Mouse (Mus musculus) MEL (cell line): ENCODE measurements around the gene Gfral. TPM values are rescaled to one million over a fixed set of nuclear protein-coding genes. Genes with fewer than 3 reads are reported as not detected.
"Not testable (repeated sequence)": the region's sequence is repeated elsewhere in the genome, so short reads cannot be mapped to it uniquely, and the experiment has no call there.

Experiments used
- DNase-seq: peaks from one replicate; pipeline ENCODE4 v3.0.0; 2011; ENCODE audit warnings: low read depth, low spot score
- H3K27ac ChIP-seq: 2 replicates; pipeline ENCODE4 v1.5.1; 2012; ENCODE audit warnings: low read depth, mild to moderate bottlenecking, control low read depth, low read length, moderate library complexity; ENCODE audit not compliant: control insufficient read depth
- H3K27me3 ChIP-seq, 2 experiments: fragments of 150-350 bp in 1 of 2; sonication (generic) in 1 of 2; 2 replicates each; pipeline ENCODE4 v1.6.1; 2012; ENCODE audit warnings: low read length in 2 of 2, mild to moderate bottlenecking in 2 of 2, improper control_type of control experiment in 1 of 2, moderate library complexity in 1 of 2; ENCODE audit not compliant: insufficient read depth in 2 of 2, control insufficient read depth in 1 of 2
- H3K36me3 ChIP-seq, 2 experiments: 2 replicates each; pipeline ENCODE4 v1.6.1; 2012 to 2014; ENCODE audit warnings: low read length in 2 of 2, improper control_type of control experiment in 1 of 2, inconsistent platforms in 1 of 2, mild to moderate bottlenecking in 1 of 2; ENCODE audit not compliant: insufficient read depth in 2 of 2, control insufficient read depth in 1 of 2
- H3K4me1 ChIP-seq, 2 experiments: fragments of 150-350 bp in 1 of 2; sonication (generic) in 1 of 2; 2 replicates each; pipeline ENCODE4 v1.6.1; 2012; ENCODE audit warnings: low read length in 2 of 2, improper control_type of control experiment in 1 of 2, mild to moderate bottlenecking in 1 of 2; ENCODE audit not compliant: insufficient read depth in 2 of 2, control insufficient read depth in 1 of 2
- H3K4me3 ChIP-seq, 2 experiments: fragments of 150-350 bp in 1 of 2; sonication (generic) in 1 of 2; 2 replicates each; pipeline ENCODE4 v1.5.1; 2012; ENCODE audit warnings: low read depth in 2 of 2, low read length in 2 of 2, mild to moderate bottlenecking in 2 of 2, moderate library complexity in 2 of 2, control low read depth in 1 of 2, improper control_type of control experiment in 1 of 2; ENCODE audit not compliant: control insufficient read depth in 1 of 2, insufficient read depth in 1 of 2
- H3K79me2 ChIP-seq: 2 replicates; pipeline ENCODE4 v1.6.1; 2012; ENCODE audit warnings: mild to moderate bottlenecking, low read length, moderate library complexity; ENCODE audit not compliant: control insufficient read depth, poor library complexity, insufficient read depth
- H3K9ac ChIP-seq: 2 replicates; pipeline ENCODE4 v1.6.1; 2012; ENCODE audit warnings: low read depth, mild to moderate bottlenecking, control low read depth, low read length, moderate library complexity; ENCODE audit not compliant: control insufficient read depth, poor library complexity, severe bottlenecking
- H3K9me3 ChIP-seq: fragments of 150-350 bp; sonication (generic); replicated peaks from 2 replicates; pipeline ENCODE4 v1.6.1; 2012; ENCODE audit warnings: mild to moderate bottlenecking, low read length, improper control_type of control experiment, moderate library complexity; ENCODE audit not compliant: insufficient read depth
- CTCF ChIP-seq, 3 experiments: IDR thresholded peaks in 2 of 3; conservative IDR thresholded peaks in 1 of 3; 2 replicates each; pipeline ENCODE4 v1.5.1; 2011 to 2012; ENCODE audit warnings: low read length in 3 of 3, low read depth in 2 of 3, mild to moderate bottlenecking in 2 of 3, improper control_type of control experiment in 1 of 3, inconsistent platforms in 1 of 3, mixed read lengths in 1 of 3, moderate library complexity in 1 of 3; ENCODE audit not compliant: control insufficient read depth in 1 of 3, insufficient read depth in 1 of 3, poor library complexity in 1 of 3, severe bottlenecking in 1 of 3
- ETS1 ChIP-seq: IDR thresholded peaks from 2 replicates; pipeline ENCODE4 v1.6.1; 2012; ENCODE audit warnings: low read depth, mild to moderate bottlenecking, inconsistent platforms, low read length, improper control_type of control experiment, moderate library complexity
- HCFC1 ChIP-seq: IDR thresholded peaks from 2 replicates; pipeline ENCODE4 v1.6.1; 2012; ENCODE audit warnings: low read depth, mild to moderate bottlenecking, inconsistent platforms, low read length, improper control_type of control experiment, moderate library complexity
- JUND ChIP-seq: IDR thresholded peaks from 2 replicates; pipeline ENCODE4 v1.6.1; 2011; ENCODE audit warnings: low read depth, mild to moderate bottlenecking, improper control_type of control experiment, low read length
- MEF2A ChIP-seq: IDR thresholded peaks from 2 replicates; pipeline ENCODE4 v1.6.1; 2014; ENCODE audit warnings: low read depth, mild to moderate bottlenecking, inconsistent platforms, low read length, improper control_type of control experiment; ENCODE audit not compliant: poor library complexity, insufficient replicate concordance, severe bottlenecking; ENCODE audit errors: extremely low read depth
- NELFE ChIP-seq: IDR thresholded peaks from 2 replicates; pipeline ENCODE4 v1.6.1; 2011; ENCODE audit warnings: low read depth, low read length, improper control_type of control experiment
- NRF1 ChIP-seq: IDR thresholded peaks from 2 replicates; pipeline ENCODE4 v1.6.1; 2014; ENCODE audit warnings: low read depth, mild to moderate bottlenecking, inconsistent platforms, low read length, improper control_type of control experiment, moderate library complexity; ENCODE audit not compliant: poor library complexity, insufficient read depth, severe bottlenecking
- RAD21 ChIP-seq: IDR thresholded peaks from 2 replicates; pipeline ENCODE4 v1.6.1; 2011; ENCODE audit warnings: mild to moderate bottlenecking, low read depth, low read length, improper control_type of control experiment
- SMC3 ChIP-seq: IDR thresholded peaks from 2 replicates; pipeline ENCODE4 v1.6.1; 2011; ENCODE audit warnings: low read depth, low read length, improper control_type of control experiment
- TBP ChIP-seq: IDR thresholded peaks from 2 replicates; pipeline ENCODE4 v1.8.0; 2011; ENCODE audit warnings: low read depth, low read length, improper control_type of control experiment
- TCF12 ChIP-seq: IDR thresholded peaks from 2 replicates; pipeline ENCODE4 v1.6.1; 2014; ENCODE audit warnings: low read depth, mild to moderate bottlenecking, inconsistent platforms, low read length, improper control_type of control experiment, moderate library complexity
- ZC3H11A ChIP-seq: IDR thresholded peaks from 2 replicates; pipeline ENCODE4 v1.6.1; 2012; ENCODE audit warnings: low read depth, mild to moderate bottlenecking, inconsistent platforms, low read length, improper control_type of control experiment
- ZKSCAN1 ChIP-seq: IDR thresholded peaks from 2 replicates; pipeline ENCODE4 v1.6.1; 2012; ENCODE audit warnings: low read depth, mild to moderate bottlenecking, inconsistent platforms, low read length, improper control_type of control experiment, moderate library complexity
- polyA plus RNA-seq, 2 experiments: library from polyadenylated mRNA; stranded (reverse) in 1 of 2; unstranded in 1 of 2; fragments of >175 nt in 1 of 2; fragments of >200 nt in 1 of 2; gene quantifications; 2 replicates each; pipeline versions ENCODE4 v1.2.1 to v1.2.4; 2012; ENCODE audit warnings: low replicate concordance in 2 of 2, low read depth in 1 of 2; ENCODE audit not compliant: insufficient read length in 2 of 2, insufficient read depth in 1 of 2, missing spikeins in 1 of 2
- total RNA-seq: library from RNA; depleted of rRNA; stranded (reverse); fragments of 300-350 nt; gene quantifications from 2 replicates; pipeline ENCODE4 v1.2.3, GENCODE M21; 2012; rRNA removed

Gfral gene
- total and polyA plus RNA-seq, 3 experiments: not detected

GRCm38 (mm10) chr9:76134042-76134441 is 79.4 kb downstream of the Gfral start (continued):
- TF ChIP-seq TBP (no peak), MEF2A (no peak)

- Histone ChIP-seq H3K36me3 (no peaks in the 10 kb centered on the region), H3K79me2 (no peaks in the 10 kb centered on the region), H3K9ac (no peak overlapping the region), H3K27me3 (no peaks in the 10 kb centered on the region; a peak in 1 of 4 replicates), H3K9me3 (no peaks in the 10 kb centered on the region), H3K4me1 (no peaks in the 10 kb centered on the region), H3K27ac (no peak overlapping the region), H3K4me3 (no peak overlapping the region)
- DNase-seq: no peak
- TF ChIP-seq SMC3 (no peak), TBP (no peak), ZKSCAN1 (no peak), ETS1 (no peak), HCFC1 (no peak), NELFE (no peak)
Measured at GRCm38 (mm10) chr9:76129353-76129752, 84.1 kb downstream of the Gfral start.

DNA sequence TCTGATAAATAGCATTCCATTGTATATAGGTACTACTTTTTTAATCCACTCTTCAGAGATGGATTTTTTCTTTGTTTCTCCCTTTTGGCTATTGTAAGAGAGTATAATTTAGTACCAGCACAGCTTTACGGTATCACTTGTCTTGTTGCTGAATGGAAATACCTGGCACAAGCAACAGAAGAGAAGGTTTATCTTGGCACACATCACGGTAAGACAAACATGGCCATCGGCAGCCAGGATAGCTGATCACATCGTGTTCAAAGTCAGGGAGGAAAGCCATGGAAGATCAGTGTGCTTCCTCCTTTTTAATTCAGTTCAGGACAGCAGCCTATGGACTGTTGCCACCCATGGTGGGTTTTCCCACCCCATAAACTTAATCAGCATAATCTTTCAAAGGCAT is 89.2 kb downstream of the Gfral start:
- no peak for TF ChIP-seq JUND
- no peak for TF ChIP-seq TCF12
- TF ChIP-seq NRF1: no peak
- no peak for TF ChIP-seq HCFC1
- TF ChIP-seq, all 39 proteins: peak for 0
- DNase-seq: no peak

DNA sequence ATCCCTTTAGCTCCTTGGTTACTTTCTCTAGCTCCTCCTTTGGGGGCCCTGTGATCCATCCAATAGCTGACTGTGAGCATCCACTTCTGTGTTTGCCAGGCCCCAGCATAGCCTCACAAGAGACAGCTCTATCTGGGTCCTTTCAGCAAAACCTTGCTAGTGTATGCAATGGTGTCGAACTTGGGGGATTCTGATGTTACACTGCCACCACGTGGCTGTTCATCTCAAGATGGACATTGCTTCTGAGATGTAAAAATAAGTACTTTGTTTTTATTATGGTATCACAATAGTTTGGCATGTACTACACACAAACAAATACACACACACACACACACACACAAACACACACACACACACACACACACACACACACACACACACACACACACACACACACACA is 90.6 kb downstream of the Gfral start:
- H3K9me3 ChIP-seq, H3K27ac ChIP-seq, H3K4me3 ChIP-seq, H3K9ac ChIP-seq, H3K79me2 ChIP-seq, H3K4me1 ChIP-seq, H3K36me3 ChIP-seq, H3K27me3 ChIP-seq: not testable (repeated sequence)
- TF ChIP-seq CTCF (IDR thresholded peaks at IDR 0.05 in 2 of 3, conservative IDR thresholded peaks at IDR 0.05 in 1 of 3; ENCODE audit: control insufficient read depth in 1 of 3, insufficient read depth in 1 of 3, low read depth in 2 of 3, low read length in 3 of 3, poor library complexity in 1 of 3, severe bottlenecking in 1 of 3) (peak; percentile 22 to 67 (median 56); a peak in 4 of 6 replicates), ZC3H11A (peak; percentile 85), RAD21 (peak; percentile 74), SMC3 (peak; percentile 84)
- peak; percentile 63 for DNase-seq

More for the DNA sequence above, 89.2 kb downstream of the Gfral start:
- Histone ChIP-seq H3K4me3 (no peak overlapping the region), H3K79me2 (no peaks in the 10 kb centered on the region), H3K27me3 (no peaks in the 10 kb centered on the region), H3K9ac (no peak overlapping the region), H3K27ac (no peak overlapping the region), H3K4me1 (no peaks in the 10 kb centered on the region), H3K36me3 (no peaks in the 10 kb centered on the region), H3K9me3 (no peaks in the 10 kb centered on the region)

Other genes with a start within 250 kb of the Gfral start
- gene Hmgcll1, start 198.8 kb downstream of the Gfral start, total RNA-seq: not detected in 2 replicates
- gene Hmgcll1, start 198.8 kb downstream of the Gfral start, polyA plus RNA-seq: not detected
- gene Hcrtr2, start 110.2 kb upstream of the Gfral start, total RNA-seq: not detected in 2 replicates
- not detected for gene Hcrtr2, start 110.2 kb upstream of the Gfral start, polyA plus RNA-seq